Mouse (Mus musculus): ENCODE results near the gene Tmc3.

Gene Tmc3

DNA sequence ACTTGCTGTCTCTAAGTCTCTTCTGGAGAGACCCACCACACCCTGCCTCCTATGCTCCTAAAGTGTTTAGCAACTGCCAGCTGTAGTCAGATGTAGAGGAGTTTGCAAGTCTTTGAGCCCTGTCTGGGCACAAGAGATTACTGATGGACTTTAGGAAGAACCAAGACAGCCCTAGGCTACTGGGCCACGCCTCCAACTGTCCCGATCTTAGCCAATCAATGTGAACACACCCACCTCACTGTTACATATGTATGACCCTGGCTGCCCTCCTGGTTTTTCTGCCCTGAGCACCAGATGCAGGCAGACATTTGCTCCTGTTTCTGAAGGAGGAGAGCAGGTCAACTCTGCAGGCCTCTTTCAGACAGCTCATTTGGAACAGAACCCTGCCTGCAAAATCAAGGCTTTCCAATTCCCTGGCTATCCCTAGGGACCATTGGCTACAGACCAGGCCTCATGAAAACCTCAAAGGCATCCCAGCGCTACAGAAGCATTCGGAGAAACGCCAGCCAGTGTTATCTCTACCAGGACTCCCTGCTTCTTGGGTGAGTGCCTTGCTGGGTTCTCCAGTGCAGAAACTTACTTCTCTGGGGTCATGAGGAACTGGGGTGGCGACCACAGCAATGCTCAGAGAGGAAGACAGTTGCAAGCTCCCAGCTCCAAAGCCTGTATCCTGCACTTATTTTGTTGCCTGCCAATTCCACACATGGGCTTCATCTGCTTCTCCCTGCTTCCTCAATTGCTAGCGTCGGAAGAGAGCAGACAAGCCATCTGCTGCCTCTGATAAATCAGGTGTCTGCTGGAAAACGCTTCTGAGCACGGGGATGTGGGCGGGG, at the start of gene Tmc3:
TSS of gene Tmc3 (plus strand) at position 289 of the 833 bp plus-strand sequence.
- DNase-seq (ENCODE audit: low spot score in 2 of 2) = no peak

DNA sequence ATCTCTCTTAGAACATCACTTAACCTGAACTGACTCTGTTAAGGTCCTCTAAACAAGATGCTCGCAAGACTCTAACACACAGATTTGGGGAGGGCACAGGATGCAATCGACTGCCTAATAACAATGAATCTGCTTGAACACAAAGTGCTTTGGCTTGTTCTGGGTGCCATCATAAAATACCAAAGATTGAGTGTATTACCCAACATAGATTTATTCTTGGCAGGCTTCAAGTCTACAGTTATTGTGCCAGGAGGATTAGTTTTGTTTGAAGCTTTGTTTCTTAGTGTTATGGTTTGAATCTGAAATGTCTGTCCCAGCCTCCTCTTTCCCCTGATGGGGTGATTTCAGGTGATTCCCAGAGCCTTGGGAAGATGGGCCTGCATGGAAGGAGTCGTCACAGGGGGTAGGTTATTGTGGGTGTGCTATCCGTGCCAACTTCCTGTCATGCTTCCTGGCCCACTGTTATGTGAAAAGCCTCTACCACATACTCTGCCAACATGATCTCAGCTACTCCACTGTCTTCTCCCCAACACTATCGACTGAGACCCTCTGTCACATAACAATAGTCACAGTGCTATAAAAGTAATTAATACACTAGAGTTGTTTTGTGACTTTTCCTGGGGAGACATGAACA, 43.1 kb upstream of the Tmc3 start:
- no peak for DNase-seq (ENCODE audit: low spot score in 2 of 2)

DNA sequence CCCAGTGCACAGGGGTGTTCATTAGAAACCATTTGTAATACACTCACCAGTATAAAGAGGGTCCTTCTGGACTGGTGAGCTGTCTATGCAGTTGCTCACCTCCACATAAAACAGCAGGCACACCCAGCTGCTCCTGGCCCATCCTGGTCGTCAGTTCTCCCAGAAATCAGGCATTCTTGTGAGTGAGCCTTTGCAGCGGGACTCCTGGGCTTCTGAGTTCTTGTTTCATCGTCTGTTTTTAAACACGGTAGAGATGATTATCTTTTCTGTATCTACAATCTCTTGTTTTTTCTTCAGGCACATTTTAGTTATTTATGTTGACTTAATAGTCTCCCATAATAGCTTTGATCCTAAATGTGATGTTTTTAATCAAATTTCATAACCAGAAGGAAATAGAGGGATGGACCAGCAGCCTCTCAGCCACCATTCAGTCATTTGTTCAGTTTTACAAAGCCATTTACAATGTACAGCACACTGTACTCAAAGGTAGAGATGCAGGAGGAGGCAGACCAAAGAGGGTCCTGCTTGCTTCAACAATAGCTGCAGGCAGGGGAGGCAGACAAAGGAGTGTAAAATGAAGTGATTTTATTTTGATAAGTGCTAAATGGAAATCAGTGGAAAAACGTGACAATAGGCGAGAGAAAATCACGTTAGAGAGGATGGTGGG, 35.9 kb upstream of the Tmc3 start:
- no peak for DNase-seq (ENCODE audit: low spot score in 2 of 2)

DNA sequence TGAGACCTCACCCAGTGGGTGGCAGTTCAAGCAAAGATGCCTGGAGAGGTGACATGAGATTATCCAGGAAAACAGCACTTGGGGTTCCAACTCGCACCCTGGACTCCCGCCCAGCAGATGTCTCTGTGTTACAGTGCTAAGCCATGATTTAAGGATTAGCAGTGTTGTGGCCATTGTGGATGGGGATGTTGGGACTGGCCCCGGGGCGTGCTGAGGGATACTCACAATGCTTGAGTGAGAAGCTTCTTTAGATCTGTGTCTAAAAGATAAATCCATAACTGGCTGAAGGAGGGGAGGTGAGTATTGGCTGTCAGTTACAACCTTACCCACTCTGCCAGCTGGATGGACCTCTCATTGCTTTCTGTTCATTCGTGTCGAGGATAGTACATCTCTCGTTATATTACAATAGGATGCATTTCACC, 35.4 kb upstream of the Tmc3 start:
- DNase-seq (ENCODE audit: low spot score in 2 of 2) = no peak

DNA sequence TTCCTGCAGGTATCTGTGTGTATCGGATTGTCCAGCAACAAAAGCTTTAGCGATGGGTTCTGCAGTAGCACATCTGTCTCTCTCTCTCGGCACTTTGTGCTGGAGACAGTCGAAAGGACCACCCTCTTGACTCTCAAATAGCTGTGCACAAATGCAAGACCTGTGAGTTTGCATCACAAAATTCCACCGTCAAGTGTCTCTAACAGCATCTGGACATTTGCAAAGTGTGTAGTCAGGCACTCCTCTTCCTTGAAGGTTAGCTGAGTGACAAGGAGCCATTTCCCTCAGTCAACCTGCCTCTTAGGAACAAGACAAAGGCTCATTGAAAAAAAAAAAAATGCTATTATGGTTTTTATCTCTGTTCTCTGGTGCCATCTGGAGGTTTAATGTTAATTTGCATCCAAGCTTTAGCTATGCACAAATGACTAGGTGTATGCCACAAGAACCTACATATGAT, 34.7 kb upstream of the Tmc3 start:
- DNase-seq (ENCODE audit: low spot score in 2 of 2) = no peak

DNA sequence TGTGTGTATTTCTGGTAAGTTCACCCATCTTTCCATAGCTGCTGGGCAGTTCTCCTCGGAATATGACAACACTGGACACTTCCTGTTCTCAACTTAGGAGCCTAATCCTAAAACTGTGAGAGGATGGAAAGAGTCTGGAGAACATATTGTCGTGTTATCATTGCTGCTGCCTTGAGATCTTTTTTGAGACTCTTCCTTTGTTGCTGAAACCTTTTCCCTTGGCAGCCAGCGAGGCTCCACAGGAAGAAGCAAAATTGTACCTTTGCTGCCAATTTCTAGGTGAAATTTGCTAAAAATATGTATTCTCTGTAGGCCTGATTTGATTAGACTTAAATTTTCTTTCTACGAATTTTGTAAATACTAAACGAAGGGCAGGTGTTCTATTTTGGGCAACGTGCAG, 30.2 kb upstream of the Tmc3 start:
- DNase-seq (ENCODE audit: low spot score in 2 of 2) = no peak

DNA sequence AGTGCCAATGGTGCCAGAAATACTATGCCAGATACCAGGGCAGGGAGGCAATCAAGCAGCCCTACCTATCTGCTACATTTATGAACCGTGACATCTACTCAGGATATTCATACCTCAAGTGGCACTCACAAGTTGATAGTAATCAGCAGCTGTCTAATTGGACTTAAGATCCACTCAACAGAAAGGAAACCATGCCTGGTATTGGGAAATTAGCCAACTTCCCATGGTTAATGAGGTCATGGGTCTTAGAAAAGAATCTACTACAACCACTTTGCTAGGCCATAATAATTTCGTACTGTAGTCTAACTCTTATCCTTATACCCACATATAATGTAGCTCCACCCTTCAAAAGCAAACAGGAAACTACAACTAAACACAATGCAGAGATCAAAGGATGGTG, 28.2 kb upstream of the Tmc3 start:
- DNase-seq (ENCODE audit: low spot score in 2 of 2) = no peak

DNA sequence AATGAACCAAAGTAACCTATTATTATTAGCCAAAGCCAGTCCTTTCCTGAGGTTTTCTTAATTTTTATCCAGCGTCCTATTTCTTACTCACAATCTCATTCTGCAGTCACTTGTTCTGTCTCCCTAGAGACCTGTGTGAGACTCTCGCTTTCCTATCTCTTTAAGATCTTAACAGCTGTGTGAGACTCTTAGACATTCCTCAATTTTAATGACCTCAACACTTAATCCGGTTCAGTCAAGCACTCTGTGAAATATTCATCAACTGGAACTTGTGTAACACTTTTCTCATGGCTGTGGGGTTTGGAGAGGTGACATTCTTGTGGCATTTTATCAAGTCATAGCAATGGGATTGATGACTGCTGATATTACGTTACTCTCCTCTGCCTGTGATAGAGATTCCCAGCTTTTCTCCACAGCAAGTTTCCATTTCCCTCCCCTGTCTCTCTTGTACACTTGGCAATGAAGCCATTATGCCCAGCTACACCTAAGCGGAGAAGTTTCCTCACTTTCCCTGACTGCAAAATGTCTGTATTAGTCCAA, 25.9 kb upstream of the Tmc3 start:
- DNase-seq (ENCODE audit: low spot score in 2 of 2) = no peak

DNA sequence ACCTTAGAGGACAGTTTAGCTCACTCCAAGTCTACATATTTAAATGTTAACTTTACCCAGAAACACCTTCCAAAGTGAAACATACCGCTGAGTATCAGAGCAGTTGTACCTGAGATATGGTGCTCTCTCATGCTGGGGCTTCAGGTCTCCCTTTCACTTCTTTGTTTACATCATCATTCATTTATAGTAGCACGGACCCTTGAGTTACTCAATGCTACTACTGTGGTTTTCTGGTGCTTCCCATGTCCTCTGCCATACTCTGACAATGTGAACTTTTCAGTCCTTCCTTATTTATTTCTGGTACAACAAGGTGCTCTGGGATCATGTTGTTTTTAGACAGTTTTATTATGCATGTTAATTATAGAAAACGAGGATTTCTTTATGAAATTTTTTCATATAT, 25.2 kb upstream of the Tmc3 start:
- DNase-seq (ENCODE audit: low spot score in 2 of 2) = no peak

DNA sequence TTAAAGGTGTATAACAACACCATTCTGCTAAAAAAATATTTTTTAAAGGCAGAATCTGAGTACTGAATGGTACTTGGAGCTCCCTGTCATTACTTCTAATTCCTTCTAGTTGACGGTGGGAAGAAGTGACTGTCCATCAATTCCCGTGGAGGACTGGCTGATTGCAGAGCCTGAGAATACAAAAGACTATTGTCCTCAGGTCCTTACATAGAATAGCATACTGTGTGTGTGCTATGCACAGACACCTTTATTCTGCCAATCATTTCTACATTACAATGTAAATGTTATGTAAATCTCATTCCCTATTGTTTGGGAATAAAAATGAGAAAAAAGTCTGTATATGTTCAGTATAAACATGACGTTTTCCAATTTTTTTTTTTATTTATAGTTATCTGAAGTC, 22.9 kb upstream of the Tmc3 start:
- DNase-seq (ENCODE audit: low spot score in 2 of 2) = no peak

DNA sequence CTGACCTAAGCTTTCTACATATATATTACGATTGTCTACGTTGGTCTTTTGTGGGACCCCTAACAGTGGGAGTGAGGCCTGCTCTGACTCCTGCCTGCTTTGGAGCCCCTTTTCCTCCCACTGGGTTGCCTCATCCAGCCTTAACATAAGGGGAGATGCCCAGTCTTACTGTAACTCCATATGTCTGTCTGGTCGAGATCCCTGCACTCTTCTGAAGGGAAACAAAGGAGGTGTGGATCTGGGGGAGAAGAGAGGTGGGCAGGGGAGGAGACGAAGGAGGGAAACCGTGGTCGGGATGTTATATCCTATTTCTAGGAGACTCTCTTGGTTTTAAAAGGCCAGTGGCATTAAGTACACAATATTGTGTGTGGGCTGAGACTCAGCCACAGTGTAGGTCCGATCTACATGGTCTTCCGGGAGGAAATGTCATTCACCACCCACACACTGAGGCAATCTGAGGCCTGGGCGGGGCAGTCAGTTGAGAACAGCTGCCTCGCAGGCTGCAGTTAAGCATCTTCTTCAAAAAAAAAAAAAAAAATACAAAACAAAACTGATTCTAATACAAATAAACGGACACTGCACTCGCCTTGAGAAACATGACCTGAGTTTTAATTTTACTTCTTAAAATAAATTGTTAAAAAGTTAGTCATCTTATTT, 20.0 kb upstream of the Tmc3 start:
- peak in 1 of 2 experiments; percentile 15 for DNase-seq (ENCODE audit: low spot score in 2 of 2)

DNA sequence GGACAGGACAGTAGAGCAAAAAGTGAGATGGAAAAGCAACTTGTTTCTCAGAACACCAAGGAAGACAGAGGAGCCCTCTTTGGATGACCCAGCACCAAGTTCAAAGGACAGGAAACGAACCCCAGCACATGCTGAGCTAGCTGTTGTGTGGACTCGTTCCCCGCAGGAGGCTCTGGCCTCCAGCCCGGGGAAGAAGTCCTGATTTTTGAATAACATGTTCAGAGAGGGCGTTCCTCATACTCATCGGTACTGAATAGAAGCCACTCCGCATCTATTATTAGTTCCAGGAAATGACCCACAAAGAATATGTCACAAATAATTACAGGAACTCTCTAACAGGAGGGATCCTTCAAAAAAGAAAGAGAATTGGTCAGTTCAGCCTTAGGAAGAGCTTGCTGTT, 18.8 kb upstream of the Tmc3 start:
- no peak for DNase-seq (ENCODE audit: low spot score in 2 of 2)

DNA sequence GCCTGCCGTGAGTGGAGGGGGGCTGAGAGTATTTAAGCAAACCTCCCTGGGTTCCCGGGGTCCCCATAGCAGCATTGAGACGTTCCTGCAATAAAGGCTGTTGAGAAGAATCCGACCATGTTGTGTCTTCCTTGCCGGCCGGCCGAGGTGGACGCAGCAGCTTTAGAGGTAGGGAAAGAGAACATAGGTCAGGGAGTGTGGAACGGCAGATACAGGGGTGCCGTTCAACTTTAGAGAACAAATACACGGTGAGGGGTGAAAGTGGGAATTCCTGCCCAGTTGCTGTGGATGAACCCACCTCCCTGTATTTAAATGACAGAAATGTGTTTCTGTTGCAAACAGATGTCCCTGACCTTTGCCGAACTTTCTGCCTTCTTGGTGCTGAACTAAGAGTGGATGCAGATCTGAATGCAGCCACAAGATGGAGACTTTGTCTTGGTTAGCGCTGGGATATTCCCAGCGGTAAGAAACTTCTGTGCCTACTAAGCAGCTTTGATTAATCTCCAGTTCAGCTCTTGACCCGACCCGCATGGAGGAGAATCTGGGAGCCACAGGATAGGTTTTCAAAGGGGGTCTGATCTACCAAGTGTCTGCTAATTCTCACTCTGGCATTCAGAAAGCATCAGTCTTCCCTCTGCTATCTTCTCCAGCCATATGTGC, 16.8 kb upstream of the Tmc3 start:
- peak in 1 of 2 experiments; percentile 24 for DNase-seq (ENCODE audit: low spot score in 2 of 2)

DNA sequence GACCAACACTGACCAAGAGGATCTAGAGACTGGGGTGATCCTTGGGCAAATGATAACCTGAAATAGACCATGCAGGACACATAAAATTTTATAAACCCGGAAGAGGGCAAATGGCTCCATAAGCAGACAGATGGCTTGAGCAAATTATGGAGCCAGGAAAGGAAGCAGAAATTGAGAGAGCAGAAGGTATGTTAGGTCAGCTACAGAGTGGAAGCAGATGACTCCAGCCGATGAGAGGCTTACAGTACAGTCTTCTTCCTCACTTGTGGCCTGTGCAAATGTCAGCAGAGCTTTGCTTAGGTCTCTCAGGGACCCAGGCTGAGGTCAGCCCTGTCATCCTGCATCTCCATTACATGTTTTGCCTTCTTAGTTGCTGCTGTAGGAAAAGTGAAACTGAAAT, 15.9 kb upstream of the Tmc3 start:
- no peak for DNase-seq (ENCODE audit: low spot score in 2 of 2)

DNA sequence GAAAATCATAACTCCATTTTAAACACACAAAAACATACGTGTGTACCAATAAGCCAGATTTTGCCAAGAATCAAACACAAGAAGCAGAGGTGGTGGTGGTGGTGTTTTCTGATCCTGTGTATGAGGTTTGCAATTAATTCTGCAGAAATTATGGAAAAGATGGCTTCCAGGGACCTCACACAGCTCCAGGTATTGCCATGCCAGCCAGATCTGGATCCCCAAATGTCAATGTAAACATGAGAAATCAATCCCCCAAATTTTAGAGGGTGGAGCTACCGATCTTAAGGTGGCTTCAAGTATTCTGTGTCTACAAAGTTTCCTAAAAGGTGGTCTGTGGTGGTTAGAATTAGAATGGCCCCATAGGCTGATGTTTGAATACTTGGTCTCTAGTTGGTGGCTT, 15.3 kb upstream of the Tmc3 start:
- no peak for DNase-seq (ENCODE audit: low spot score in 2 of 2)

DNA sequence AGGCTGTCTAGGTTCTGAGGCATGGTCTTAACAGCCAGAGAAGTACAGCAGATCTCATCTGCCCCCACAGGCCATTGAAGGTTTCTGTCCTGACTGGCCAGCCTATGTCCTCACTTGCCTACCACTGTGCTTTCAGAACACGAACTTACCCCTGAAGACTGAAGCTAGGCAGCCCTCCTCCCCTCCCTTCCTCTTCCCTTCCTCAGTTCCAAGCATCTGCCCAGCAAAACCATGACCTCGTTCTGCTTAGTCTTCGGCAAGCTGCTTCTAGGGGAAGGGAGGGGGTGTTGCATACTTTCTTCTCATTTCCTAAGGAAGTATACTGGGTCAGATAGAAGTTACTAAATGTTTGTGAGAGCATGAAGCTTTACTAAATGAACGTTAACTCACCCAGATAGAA, 13.7 kb upstream of the Tmc3 start:
- DNase-seq (ENCODE audit: low spot score in 2 of 2) = no peak

DNA sequence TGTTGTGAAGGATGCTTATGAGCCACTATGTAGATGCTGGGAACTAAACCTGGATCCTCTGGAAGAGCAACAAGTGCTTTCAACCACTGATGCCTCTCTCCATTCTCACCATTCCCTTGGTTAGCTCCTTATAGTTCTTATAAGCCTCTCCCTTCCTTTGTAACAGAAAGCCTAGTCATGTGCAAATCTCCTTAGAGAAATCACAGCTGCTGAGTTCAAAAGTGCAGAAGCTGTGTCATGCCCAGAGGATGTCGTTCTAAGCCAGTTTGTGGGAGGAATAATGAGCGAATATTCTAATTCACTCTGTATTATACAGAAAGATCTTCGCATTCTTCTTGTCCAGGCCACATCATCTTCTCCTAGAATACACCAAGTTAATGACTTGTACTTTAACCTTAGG, 12.8 kb upstream of the Tmc3 start:
- DNase-seq (ENCODE audit: low spot score in 2 of 2) = no peak

DNA sequence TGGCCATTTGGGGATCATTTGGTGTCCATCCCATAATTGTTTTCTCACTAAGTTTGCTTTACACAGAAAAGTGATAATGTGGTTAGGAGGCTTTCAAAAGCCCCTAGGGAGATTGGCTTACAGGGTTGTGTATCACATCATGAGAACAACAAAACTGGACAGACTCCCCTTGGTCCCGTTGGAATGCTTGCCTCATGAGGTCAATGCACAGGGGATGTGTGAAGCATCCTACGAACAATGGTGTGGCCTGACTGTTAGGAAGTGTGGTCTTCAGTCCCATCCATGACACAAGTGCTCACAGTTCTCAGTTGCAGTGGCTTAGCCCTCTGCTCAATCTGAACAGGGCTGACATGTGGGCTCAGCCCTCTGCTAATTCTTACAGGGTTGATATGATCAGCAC, 12.3 kb upstream of the Tmc3 start:
- DNase-seq (ENCODE audit: low spot score in 2 of 2) = no peak

DNA sequence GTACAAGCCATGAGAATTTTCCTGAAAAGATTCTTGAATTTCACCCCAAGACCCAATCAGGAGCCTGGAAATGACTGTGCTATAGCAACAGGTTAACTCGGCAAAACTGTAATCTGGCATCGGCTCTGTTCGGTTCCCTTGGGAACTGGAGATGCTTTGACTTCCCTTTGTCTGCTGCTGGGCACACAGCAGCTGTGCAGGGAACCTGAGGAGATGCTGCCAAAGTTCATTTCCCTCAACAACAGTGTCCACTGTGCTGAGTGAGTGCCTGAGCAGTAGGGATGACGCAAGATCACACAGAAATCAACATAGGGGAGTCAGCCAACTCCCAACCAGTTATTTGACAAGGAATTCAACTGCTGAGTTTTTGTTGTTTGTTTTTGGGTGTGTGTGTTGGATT, 3.8 kb upstream of the Tmc3 start:
- DNase-seq (ENCODE audit: low spot score in 2 of 2) = no peak

DNA sequence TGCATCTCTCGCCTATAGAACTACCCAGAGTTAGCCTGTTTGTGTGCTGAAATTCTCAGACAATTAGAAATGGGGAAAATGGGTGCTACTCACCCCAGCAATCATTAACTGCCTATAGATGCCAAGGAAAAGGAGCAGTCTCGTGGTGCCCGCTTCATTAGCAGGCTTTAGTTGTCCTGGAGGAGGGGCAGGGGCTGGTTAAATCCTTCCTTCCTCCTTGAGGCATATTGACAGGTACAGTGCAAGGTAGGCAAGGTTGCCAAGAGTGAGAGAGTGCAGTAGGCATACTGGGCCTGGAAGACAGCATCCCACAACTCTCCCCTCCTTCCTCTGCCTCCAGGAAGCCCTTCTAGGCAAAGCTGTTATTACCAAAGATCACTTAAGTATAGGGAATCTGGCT, 9.3 kb downstream of the Tmc3 start:
- no peak for DNase-seq (ENCODE audit: low spot score in 2 of 2)

DNA sequence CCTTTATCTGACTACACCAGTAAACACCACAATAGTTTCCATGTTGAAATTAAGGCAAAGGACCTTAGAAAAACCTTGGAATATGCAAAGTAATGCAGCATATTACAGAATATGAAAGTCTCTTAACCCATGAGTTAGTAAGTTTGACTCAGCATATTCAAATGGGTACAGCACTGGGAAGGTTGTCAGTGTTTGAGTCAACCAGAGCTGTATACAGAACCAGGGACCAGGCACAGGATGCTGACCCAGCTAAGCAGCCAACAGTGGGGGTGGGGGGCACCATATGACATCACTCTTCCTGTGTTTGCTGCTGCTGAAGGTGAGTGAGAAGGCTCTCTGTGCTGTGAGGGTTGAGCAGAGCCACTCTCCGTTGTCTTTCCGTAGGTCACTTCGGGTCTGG, 12.3 kb downstream of the Tmc3 start:
- DNase-seq (ENCODE audit: low spot score in 2 of 2) = no peak
